Mouse (Mus musculus): Measurements from ENCODE around the gene Abhd6. TPM values are rescaled to one million over a fixed set of nuclear protein-coding genes. Genes with fewer than 3 reads are reported as not detected.

Gene Abhd6
- polyA plus RNA-seq (2012; rRNA removed; ENCODE audit: low replicate concordance): 57.8 and 70.9 TPM in 2 replicates

DNA sequence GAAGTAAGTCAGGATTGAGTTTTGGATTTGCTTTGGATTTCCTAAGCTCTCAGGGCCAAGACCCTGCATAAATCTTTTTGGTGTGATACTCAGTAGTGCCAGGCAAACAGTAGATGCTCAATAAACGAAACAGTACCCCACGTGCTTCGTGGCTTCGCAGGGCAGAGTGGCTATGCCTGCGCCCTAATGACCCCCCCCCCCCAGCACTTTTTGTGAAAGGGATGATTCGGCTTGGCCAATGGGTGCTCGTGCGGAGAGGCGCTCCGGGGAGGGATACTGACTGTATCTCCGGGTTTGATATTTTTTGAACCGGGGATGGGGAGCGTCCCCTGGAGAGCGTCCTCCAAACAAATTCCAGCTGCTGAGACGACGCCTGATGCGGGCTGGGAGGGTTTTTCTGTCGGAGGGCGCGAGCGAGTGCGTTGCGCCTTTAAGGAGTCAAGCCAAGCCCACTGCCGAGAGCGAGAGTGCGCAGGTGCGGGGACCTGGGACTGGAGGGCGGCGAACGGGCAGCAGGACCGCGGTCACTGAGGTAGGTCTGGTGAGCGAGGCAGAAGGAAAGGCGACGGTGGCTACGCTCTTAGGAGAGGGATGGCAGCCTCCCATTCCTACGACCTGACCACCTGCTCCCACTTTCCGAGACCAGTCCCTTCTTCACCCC lies at the start of gene Abhd6:
Gene Abhd6, plus strand, starts transcription at position 471 of the 661 bp plus-strand sequence.

DNA sequence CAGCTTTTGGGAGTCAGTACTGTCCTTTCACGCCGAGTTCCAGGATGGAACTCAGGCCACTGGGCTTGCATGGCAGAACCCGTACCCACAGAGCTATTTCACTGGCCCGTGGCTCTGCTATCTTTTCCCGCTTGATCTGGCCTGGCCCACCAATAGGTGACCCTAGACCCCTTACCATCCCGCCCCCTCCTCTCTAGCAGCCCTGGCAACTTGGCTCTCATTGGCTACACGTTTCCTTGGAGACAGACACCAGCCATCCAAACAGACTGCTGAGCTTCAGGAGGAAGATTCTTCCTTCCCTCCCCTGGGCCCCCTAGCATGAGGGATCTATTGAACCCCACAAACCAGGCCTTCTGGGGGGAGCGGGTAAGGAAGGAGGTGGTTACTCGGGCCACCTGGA lies 45.7 kb upstream of the Abhd6 start, which contains the start of gene Gm45521:
Gene Gm45521, plus strand, starts transcription at position 240 of the 400 bp plus-strand sequence.

DNA sequence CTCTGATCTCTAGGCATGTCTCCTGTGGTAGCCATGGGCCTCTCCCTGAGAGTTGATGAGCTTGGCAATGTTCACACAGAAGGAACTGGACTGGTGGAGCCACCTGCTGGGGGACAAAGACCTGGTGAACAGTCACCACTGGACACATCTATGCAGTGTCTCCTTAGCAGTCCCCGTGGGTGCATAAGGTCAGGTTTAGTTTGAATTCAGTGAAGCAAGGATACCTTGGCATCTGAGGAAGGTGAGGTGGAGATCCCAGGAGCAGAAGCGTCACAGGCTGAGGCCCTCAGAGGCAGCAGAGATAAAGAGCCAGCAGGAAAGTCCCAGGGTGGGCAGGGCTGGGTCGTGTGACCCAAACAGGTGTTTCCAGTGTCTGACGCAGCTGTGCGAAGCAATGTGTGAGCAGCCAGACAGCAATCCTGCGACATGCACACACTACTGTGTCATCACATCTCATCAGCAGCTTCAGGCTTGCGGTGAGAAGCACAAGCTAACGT lies 8.4 kb upstream of the Abhd6 start, which contains the start of gene Dnase1l3:
Gene Dnase1l3, minus strand, starts transcription at position 303 of the 497 bp plus-strand sequence.

DNA sequence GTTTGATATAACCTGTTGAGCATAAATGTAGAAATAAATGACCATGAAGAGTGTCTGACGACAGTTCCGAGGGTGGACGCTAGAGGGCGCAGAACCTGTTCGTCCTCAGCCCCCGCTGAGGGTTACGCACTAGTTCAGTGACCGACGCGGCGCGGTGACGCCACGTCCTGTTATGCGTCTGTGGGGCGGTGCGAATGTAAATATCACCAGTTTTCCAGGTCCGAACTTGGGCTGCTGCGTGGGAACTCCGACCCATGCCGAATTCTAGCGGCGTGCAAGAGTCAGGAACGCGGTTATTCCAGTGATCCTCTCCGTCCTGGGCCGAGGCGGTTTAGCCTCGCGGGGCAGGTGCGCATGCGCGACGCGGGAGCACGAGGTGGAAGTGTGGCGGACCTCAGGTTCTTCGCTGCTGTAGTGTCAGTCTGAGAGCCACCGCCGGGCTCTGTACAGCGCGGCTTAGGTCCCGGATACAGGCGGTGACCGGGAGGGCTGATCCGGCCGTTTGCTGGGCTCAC lies 77.5 kb downstream of the Abhd6 start, which contains the start of gene Rpp14:
Gene Rpp14, plus strand, starts transcription at position 203 of the 515 bp plus-strand sequence.

DNA sequence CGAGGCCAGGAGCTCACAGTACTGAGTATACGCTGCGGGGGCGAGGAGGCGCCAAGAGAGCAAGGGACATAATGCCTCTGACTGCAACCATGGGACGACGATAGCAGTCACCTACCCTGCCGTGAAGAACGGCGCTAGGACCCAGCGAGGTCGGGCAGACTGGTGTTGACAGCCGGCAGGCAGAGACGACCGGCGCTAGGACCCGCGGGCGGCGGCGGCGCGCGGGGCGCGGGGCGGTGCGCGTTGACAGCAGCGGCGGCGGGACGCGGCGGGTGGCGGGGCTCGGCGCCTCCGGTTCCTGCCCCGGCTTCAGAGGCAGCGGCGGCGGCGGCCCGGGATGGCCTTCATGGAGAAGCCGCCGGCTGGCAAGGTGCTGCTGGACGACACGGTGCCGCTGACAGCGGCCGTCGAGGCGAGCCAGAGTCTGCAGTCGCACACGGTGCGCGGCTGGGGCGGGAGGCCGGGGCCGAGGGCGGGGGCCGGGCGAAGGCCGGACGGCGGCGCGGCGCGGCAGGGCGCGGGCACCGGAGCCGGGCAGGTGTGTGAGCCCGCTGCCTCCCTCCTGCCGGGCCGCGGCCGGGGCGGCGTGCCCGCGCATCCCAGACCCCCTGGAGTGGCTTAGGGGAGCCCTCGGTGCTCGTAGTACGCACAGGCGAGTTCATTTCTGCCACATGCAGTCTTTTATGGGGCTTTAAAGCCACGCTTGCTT lies 95.4 kb downstream of the Abhd6 start, which contains the start of gene Pxk:
Gene Pxk, plus strand, starts transcription at position 234 of the 709 bp plus-strand sequence.

Other genes starting within 250 kb of the Abhd6 start
- gene Gm26661, start 211.3 kb upstream of the Abhd6 start, polyA plus RNA-seq (2012; rRNA removed; ENCODE audit: low replicate concordance): not detected in 2 replicates
- gene Flnb, start 184.9 kb upstream of the Abhd6 start, polyA plus RNA-seq (2012; rRNA removed; ENCODE audit: low replicate concordance): 16.8 and 21.0 TPM in 2 replicates
- gene Gm45521, start 45.6 kb upstream of the Abhd6 start, polyA plus RNA-seq (2012; rRNA removed; ENCODE audit: low replicate concordance): not detected in 2 replicates
- gene Dnase1l3, start 8.3 kb upstream of the Abhd6 start, polyA plus RNA-seq (2012; rRNA removed; ENCODE audit: low replicate concordance): 5.6 and 17.6 TPM in 2 replicates
- gene Rpp14, start 77.5 kb downstream of the Abhd6 start, polyA plus RNA-seq (2012; rRNA removed; ENCODE audit: low replicate concordance): 1.2 and 2.5 TPM in 2 replicates
- gene Pxk, start 95.3 kb downstream of the Abhd6 start, polyA plus RNA-seq (2012; rRNA removed; ENCODE audit: low replicate concordance): 16.0 and 24.8 TPM in 2 replicates
- gene Pdhb, start 170.1 kb downstream of the Abhd6 start, polyA plus RNA-seq (2012; rRNA removed; ENCODE audit: low replicate concordance): 17.0 and 21.9 TPM in 2 replicates
- gene Kctd6, start 211.2 kb downstream of the Abhd6 start, polyA plus RNA-seq (2012; rRNA removed; ENCODE audit: low replicate concordance): 3.0 and 4.0 TPM in 2 replicates